Mouse (Mus musculus) lung, adult 2 months (tissue): ENCODE data around the gene Ndufb2. TPM values are rescaled to one million over a fixed set of nuclear protein-coding genes. Genes with fewer than 3 reads are reported as not detected.

Experiments
- DNase-seq: peaks from one replicate; pipeline ENCODE4 v3.0.0; 2022
- H3K4me1 ChIP-seq: fragments of 200-500 bp; 2 replicates; pipeline ENCODE4 v1.6.1; 2011; ENCODE audit warnings: low read length; ENCODE audit not compliant: control insufficient read depth, insufficient read depth
- H3K4me3 ChIP-seq: fragments of 200-500 bp; replicated peaks from 2 replicates; pipeline ENCODE3; 2011; ENCODE audit warnings: low read depth, mild to moderate bottlenecking, control low read depth, low read length; ENCODE audit errors: extremely low read depth
- CTCF ChIP-seq: fragments of 200-500 bp; IDR thresholded peaks from 2 replicates; pipeline ENCODE4 v1.5.1; 2011; ENCODE audit warnings: mild to moderate bottlenecking, low read length, control low read depth; ENCODE audit not compliant: insufficient read depth
- POLR2A ChIP-seq: fragments of 200-500 bp; IDR thresholded peaks from 2 replicates; pipeline ENCODE4 v1.6.1; 2011; ENCODE audit warnings: low read depth, mild to moderate bottlenecking, control low read depth, low read length, borderline replicate concordance; ENCODE audit errors: extremely low read depth
- WGBS: fragments of 180-500 bp; shearing (Covaris S2); methylation state at CpG from one replicate; pipeline ENCODE4 v1.1.7; 2018; 5-methylcytosine and 5-hydroxymethylcytosine counted together
- polyA plus RNA-seq: library from polyadenylated mRNA; depleted of rRNA; stranded (reverse); fragments of >200 nt; gene quantifications from 2 replicates; pipeline ENCODE4 v1.2.3, GENCODE M21; 2012

Ndufb2 gene
- polyA plus RNA-seq, 1 experiment: 162 TPM

DNA sequence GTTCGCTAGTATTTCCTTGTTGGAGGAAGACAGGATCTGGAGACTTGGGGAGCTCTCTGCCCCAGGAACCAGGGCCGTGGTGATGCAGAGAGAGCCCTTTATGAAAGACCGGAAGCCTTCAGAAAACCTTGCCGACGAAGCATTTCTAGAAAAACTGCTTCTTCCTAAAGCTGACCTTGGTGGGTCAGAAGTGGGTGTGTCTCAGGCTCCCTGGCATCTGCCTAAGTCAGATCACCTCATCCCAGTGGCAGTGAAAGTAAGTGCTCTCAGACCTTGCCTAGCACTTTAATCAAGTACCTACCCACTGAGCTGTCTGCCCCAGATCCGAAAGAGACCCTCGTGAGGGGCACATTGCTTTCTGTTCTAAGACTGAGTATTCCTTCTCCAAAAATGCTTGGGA is 17.4 kb upstream of the Ndufb2 start:
- H3K4me1 ChIP-seq: peaks cover 3% of the 10 kb centered on the region; the same call in 1 of the 2 replicates
- no peak overlapping the region for H3K4me3 ChIP-seq
- DNase-seq: no peak
- 64% methylated on average over 7 of the region's 7 CpGs for WGBS
- TF ChIP-seq CTCF: no peak
- TF ChIP-seq POLR2A: no peak

GRCm38 (mm10) chr6:39579552-39579951 is 12.8 kb upstream of the Ndufb2 start:
- TF ChIP-seq POLR2A (no peak), CTCF (no peak)
- 85% methylated on average over 7 of the region's 7 CpGs for WGBS
- DNase-seq: no peak
- Histone ChIP-seq H3K4me3 (no peak overlapping the region), H3K4me1 (peaks cover 1% of the 10 kb centered on the region; the same call in 1 of the 2 replicates)

DNA sequence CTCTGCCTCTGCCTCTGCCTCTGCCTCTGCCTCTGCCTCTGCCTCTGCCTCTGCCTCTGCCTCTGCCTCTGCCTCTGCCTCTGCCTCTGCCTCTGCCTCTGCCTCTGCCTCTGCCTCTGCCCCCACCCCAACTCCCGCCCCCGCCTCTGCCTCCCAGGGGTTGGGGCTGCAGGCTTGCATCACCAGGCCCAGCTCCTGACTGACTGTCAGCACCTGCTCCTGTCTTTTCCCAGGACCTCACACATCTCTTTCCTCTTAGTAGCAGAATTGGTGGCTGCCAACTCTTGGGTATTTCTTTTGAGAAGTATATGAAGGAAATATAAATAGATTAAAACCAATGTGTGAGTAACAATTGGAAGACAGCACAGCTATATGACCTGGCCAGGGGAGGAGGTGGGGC is 11.8 kb upstream of the Ndufb2 start:
- TF ChIP-seq CTCF: no peak
- no peak for TF ChIP-seq POLR2A
- Histone ChIP-seq H3K4me1 (no peaks in the 10 kb centered on the region), H3K4me3 (no peak overlapping the region)
- WGBS: 92% methylated on average over 2 of the region's 2 CpGs
- no peak for DNase-seq

GRCm38 (mm10) chr6:39581087-39581784 is 11.1 kb upstream of the Ndufb2 start:
- DNase-seq: no peak
- H3K4me1 ChIP-seq: no peaks in the 10 kb centered on the region
- TF ChIP-seq POLR2A (no peak), CTCF (no peak)
- H3K4me3 ChIP-seq: no peak overlapping the region
- 84% methylated on average over 7 of the region's 7 CpGs for WGBS

DNA sequence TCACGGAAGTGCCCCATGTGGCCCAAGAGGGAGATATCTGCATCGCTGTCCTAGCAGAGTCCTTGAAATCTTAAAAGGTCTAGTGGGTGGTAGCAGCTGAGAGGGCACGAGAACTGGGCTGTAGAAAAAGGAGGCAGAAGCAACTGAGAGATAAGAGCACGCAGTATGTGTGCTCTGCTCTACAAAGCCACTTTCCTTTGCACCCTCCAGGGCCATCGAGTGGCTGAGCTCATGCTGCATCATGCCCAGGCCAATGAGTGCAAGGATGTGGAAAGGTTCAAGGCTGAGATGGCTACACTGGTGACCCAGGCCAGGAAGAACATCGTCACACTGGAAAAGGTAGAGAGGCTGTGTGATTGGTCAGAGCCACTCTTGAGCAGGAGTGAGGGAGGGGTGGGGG is 6.9 kb upstream of the Ndufb2 start, which contains the start of gene Gm42420:
Gm42420 (plus strand) TSS at position 237 of the 400 bp plus-strand sequence.
- TF ChIP-seq POLR2A (no peak), CTCF (no peak)
- DNase-seq: no peak
- Histone ChIP-seq H3K4me1 (no peaks in the 10 kb centered on the region), H3K4me3 (no peak within 1 kb of the TSS)
- 86% methylated on average over 6 of the region's 6 CpGs for WGBS

- H3K4me3 ChIP-seq: no peak overlapping the region
- H3K4me1 ChIP-seq: no peaks in the 10 kb centered on the region
- TF ChIP-seq CTCF (no peak), POLR2A (no peak)
- WGBS: 83% methylated on average over 4 of the region's 4 CpGs
- no peak for DNase-seq
Measured at GRCm38 (mm10) chr6:39591481-39591880, 893 bp upstream of the Ndufb2 start.

DNA sequence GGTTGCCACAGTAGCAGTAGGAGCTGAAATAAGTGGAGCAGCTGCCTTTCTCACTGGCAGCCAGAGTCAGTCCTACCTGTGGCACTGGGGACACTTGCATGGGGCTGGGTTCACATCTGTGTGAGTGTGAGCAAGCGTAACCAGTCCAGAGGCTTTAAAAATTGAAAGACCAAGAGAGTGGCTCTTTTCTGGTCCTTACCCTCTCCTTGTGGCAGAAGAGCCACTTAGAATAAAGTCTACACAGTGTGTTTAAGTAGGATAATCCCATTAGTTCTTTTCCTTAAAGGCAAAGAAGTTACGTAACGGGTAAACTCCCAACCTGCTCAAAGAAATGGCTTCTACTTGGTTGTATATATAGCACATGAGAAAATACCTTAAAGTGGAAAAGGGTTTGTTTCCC is 8.5 kb downstream of the Ndufb2 start:
- no peaks in the 10 kb centered on the region; the same call in 1 of the 2 replicates for H3K4me1 ChIP-seq
- TF ChIP-seq CTCF (no peak), POLR2A (no peak)
- no peak for DNase-seq
- WGBS: 78% methylated on average over 3 of the region's 3 CpGs
- H3K4me3 ChIP-seq: no peak overlapping the region

DNA sequence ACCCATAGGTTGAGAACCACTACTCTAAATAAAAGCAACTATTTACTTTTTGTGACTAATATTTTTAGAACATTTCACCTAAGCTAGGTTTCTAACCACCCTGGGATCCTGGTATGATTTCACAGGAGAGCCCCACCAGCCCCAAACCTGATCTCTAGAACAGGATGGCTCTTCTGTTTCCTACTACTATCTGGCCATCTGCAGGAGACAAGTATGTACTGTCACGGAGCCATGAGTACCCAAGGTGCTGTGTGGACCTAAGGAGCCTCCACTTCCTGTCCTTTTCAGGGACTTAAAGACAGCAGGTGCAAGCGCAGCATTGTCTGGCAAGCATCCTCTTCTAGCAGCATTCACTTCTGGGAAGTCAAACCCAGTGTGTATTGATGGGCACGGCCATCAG is 9.5 kb downstream of the Ndufb2 start:
- no peak for DNase-seq
- TF ChIP-seq POLR2A (no peak), CTCF (no peak)
- Histone ChIP-seq H3K4me1 (no peaks in the 10 kb centered on the region; the same call in 1 of the 2 replicates), H3K4me3 (no peak overlapping the region)
- WGBS: 73% methylated on average over 3 of the region's 3 CpGs

GRCm38 (mm10) chr6:39604565-39604964 is 12.2 kb downstream of the Ndufb2 start:
- Histone ChIP-seq H3K4me1 (no peaks in the 10 kb centered on the region; the same call in 1 of the 2 replicates), H3K4me3 (no peak overlapping the region)
- no peak for DNase-seq
- WGBS: 67% methylated on average over 5 of the region's 5 CpGs
- no peak for TF ChIP-seq POLR2A
- TF ChIP-seq CTCF: no peak

DNA sequence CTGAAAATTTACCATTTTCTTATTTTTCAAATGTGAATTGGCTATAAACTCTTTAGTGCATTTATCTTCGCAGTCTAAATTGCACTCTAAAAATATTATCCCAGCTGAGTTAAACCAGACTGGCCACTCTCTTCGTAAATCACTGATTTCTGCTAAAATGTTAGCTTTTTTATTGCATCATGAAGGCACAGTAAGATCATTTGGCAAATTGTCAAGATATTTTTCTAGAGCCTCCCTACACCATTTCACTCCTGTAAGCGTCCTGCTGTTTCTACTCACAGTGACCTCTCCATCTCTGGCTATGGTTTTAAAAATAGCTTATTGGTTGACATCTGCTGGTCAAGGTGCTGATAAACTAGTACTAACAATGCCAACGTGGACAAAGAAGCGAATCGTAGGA is 13.7 kb downstream of the Ndufb2 start:
- no peak for DNase-seq
- no peak for TF ChIP-seq CTCF
- no peak for TF ChIP-seq POLR2A
- Histone ChIP-seq H3K4me1 (no peaks in the 10 kb centered on the region; the same call in 1 of the 2 replicates), H3K4me3 (no peak overlapping the region)
- 58% methylated on average over 6 of the region's 6 CpGs for WGBS

- H3K4me3 ChIP-seq: no peak overlapping the region
- H3K4me1 ChIP-seq: no peaks in the 10 kb centered on the region
- 41% methylated on average over 3 of the region's 3 CpGs for WGBS
- no peak for DNase-seq
- TF ChIP-seq CTCF (no peak), POLR2A (no peak)
Measured at GRCm38 (mm10) chr6:39606862-39607261, 14.5 kb downstream of the Ndufb2 start.
